Mouse (Mus musculus): Measurements from ENCODE around the gene Mterf4. TPM values are rescaled to one million over a fixed set of nuclear protein-coding genes. Genes with fewer than 3 reads are reported as not detected.
"Not testable (repeated sequence)": the region's sequence is repeated elsewhere in the genome, so short reads cannot be mapped to it uniquely, and the experiment has no call there.

Mterf4 gene
- 10 to 100 TPM; 14.6 to 15.7 TPM for total RNA-seq (2021)

GRCm38 (mm10) chr1:93305581-93306337 lies at the start of gene Mterf4:
TSS of gene Mterf4 (minus strand) at chr1:93305915.
- peak; percentile 45 for DNase-seq (ENCODE audit: low spot score)
- intact Hi-C loops (cut with DNase I): loop anchor here (10.0 kb wide), 1 partner anchor 131 kb away; no protein-coding TSS in a partner anchor

GRCm38 (mm10) chr1:93352724-93353123 lies 47.0 kb upstream of the Mterf4 start:
- intact Hi-C loops (cut with DNase I): no loop called here
- DNase-seq (ENCODE audit: low spot score): no peak

GRCm38 (mm10) chr1:93349701-93350100 lies 44.0 kb upstream of the Mterf4 start:
- no peak for DNase-seq (ENCODE audit: low spot score)
- intact Hi-C loops (cut with DNase I): loop anchor here (10.0 kb wide), 2 partner anchors 405 to 415 kb away; partner anchors contain the start of genes Atg4b, Capn10 and Thap4

- intact Hi-C loops (cut with DNase I): loop anchor here (10.0 kb wide), 2 partner anchors 408 to 412 kb away; partner anchors contain the start of genes Atg4b, Capn10 and Thap4
- no peak for DNase-seq (ENCODE audit: low spot score)
Observed at GRCm38 (mm10) chr1:93347176-93347575, 41.5 kb upstream of the Mterf4 start.

- DNase-seq (ENCODE audit: low spot score): peak; percentile 88
- intact Hi-C loops (cut with DNase I): loop anchor here (5.0 to 10.0 kb wide), 6 partner anchors 106 to 411 kb away; partner anchors contain the start of genes Atg4b, Capn10, Sned1 and Thap4
Observed at GRCm38 (mm10) chr1:93343504-93344047, 37.9 kb upstream of the Mterf4 start.

- intact Hi-C loops (cut with DNase I): loop anchor here (5.0 to 10.0 kb wide), 6 partner anchors 106 to 412 kb away; partner anchors contain the start of genes Atg4b, Capn10, Sned1 and Thap4
- DNase-seq (ENCODE audit: low spot score): peak; percentile 90
Observed at GRCm38 (mm10) chr1:93342648-93343503, 37.2 kb upstream of the Mterf4 start, which contains the start of the genes Ppp1r7 and Pask. TSS of gene Ppp1r7 (plus strand) at chr1:93342854. TSS of gene Pask (minus strand) at chr1:93343482.

- intact Hi-C loops (cut with DNase I): no loop called here
- no peak for DNase-seq (ENCODE audit: low spot score)
Observed at GRCm38 (mm10) chr1:93334621-93335020, 28.9 kb upstream of the Mterf4 start.

GRCm38 (mm10) chr1:93326446-93326845 lies 20.7 kb upstream of the Mterf4 start:
- DNase-seq (ENCODE audit: low spot score): no peak

GRCm38 (mm10) chr1:93323973-93324372 lies 18.3 kb upstream of the Mterf4 start:
- DNase-seq (ENCODE audit: low spot score): no peak
- intact Hi-C loops (cut with DNase I): no loop called here

More at GRCm38 (mm10) chr1:93326446-93326845, 20.7 kb upstream of the Mterf4 start:
- intact Hi-C loops (cut with DNase I): no loop called here

GRCm38 (mm10) chr1:93300578-93300977 lies 5.1 kb downstream of the Mterf4 start:
- intact Hi-C loops (cut with DNase I): loop anchor here (10.0 kb wide), 1 partner anchor 126 kb away; no protein-coding TSS in a partner anchor
- DNase-seq (ENCODE audit: low spot score): no peak

GRCm38 (mm10) chr1:93299791-93300190 lies 5.9 kb downstream of the Mterf4 start:
- no peak for DNase-seq (ENCODE audit: low spot score)
- intact Hi-C loops (cut with DNase I): loop anchor here (10.0 kb wide), 1 partner anchor 125 kb away; no protein-coding TSS in a partner anchor

- intact Hi-C loops (cut with DNase I); DNase-seq (ENCODE audit: low spot score): not testable (repeated sequence)
Observed at GRCm38 (mm10) chr1:93294491-93294890, 11.2 kb downstream of the Mterf4 start.

- intact Hi-C loops (cut with DNase I): no loop called here
- no peak for DNase-seq (ENCODE audit: low spot score)
Observed at GRCm38 (mm10) chr1:93292006-93292405, 13.7 kb downstream of the Mterf4 start.

- no peak for DNase-seq (ENCODE audit: low spot score)
- intact Hi-C loops (cut with DNase I): no loop called here
Observed at GRCm38 (mm10) chr1:93291591-93291990, 14.1 kb downstream of the Mterf4 start.

- intact Hi-C loops (cut with DNase I): no loop called here
- no peak for DNase-seq (ENCODE audit: low spot score)
Observed at GRCm38 (mm10) chr1:93290956-93291355, 14.8 kb downstream of the Mterf4 start.

- intact Hi-C loops (cut with DNase I): no loop called here
- no peak for DNase-seq (ENCODE audit: low spot score)
Observed at GRCm38 (mm10) chr1:93289678-93290214, 16.0 kb downstream of the Mterf4 start.

- intact Hi-C loops (cut with DNase I): no loop called here
- DNase-seq (ENCODE audit: low spot score): no peak
Observed at GRCm38 (mm10) chr1:93277041-93277440, 28.7 kb downstream of the Mterf4 start.

GRCm38 (mm10) chr1:93275561-93275960 lies 30.2 kb downstream of the Mterf4 start:
- DNase-seq (ENCODE audit: low spot score): no peak
- intact Hi-C loops (cut with DNase I): no loop called here

- intact Hi-C loops (cut with DNase I): loop anchor here (5.0 kb wide), 1 partner anchor 95 kb away; no protein-coding TSS in a partner anchor
- no peak for DNase-seq (ENCODE audit: low spot score)
Observed at GRCm38 (mm10) chr1:93272409-93272821, 33.3 kb downstream of the Mterf4 start.
